Mouse (Mus musculus): ENCODE results near the gene Gab2.

- TF ChIP-seq USF1 (IDR thresholded peaks at IDR 0.05; ENCODE audit: low read depth): no peak
- no peak for TF ChIP-seq POLR2AphosphoS2 (IDR thresholded peaks at IDR 0.05; ENCODE audit: insufficient read length, low read depth)
- no peak for TF ChIP-seq MYOD1 (IDR thresholded peaks at IDR 0.05; ENCODE audit: control insufficient read depth in 1 of 3, insufficient read length in 2 of 3, low read depth in 2 of 3)
Measured at GRCm38 (mm10) chr7:97297466-97297865, 216.1 kb downstream of the Gab2 start.

Data from myocyte (in vitro differentiated cells).